Mouse (Mus musculus) midbrain, embryonic 13.5 days (tissue): ENCODE results near the gene Npl. TPM values are rescaled to one million over a fixed set of nuclear protein-coding genes. Genes with fewer than 3 reads are reported as not detected.

ENCODE experiments used
- ATAC-seq: fragments of 200-750 bp; cut with Nextera tagmentation; 2 replicates; pipeline ENCODE4 v1.8.0; 2017; ENCODE audit warnings: mild to moderate bottlenecking, moderate TSS enrichment, moderate library complexity
- H3K27ac ChIP-seq: fragments of 300-500 bp; sonication (generic); 2 replicates; pipeline ENCODE4 v1.5.1; 2015; ENCODE audit warnings: inconsistent platforms, mild to moderate bottlenecking, moderate library complexity
- H3K27me3 ChIP-seq: fragments of 300-500 bp; sonication (generic); 2 replicates; pipeline ENCODE4 v1.6.1; 2015; ENCODE audit warnings: mild to moderate bottlenecking, inconsistent platforms
- H3K36me3 ChIP-seq: fragments of 300-500 bp; sonication (generic); 2 replicates; pipeline ENCODE4 v1.6.1; 2015; ENCODE audit warnings: mild to moderate bottlenecking, inconsistent platforms
- H3K4me1 ChIP-seq: fragments of 300-500 bp; sonication (generic); replicated peaks from 2 replicates; pipeline ENCODE4 v1.6.1; 2015; ENCODE audit warnings: inconsistent platforms
- H3K4me2 ChIP-seq: fragments of 300-500 bp; sonication (generic); replicated peaks from 2 replicates; pipeline ENCODE4 v1.6.1; 2015; ENCODE audit warnings: moderate library complexity, mild to moderate bottlenecking, inconsistent platforms
- H3K4me3 ChIP-seq: fragments of 300-500 bp; sonication (generic); replicated peaks from 2 replicates; pipeline ENCODE4 v1.5.1; 2015; ENCODE audit warnings: mild to moderate bottlenecking, inconsistent platforms
- H3K9ac ChIP-seq: fragments of 300-500 bp; sonication (generic); replicated peaks from 2 replicates; pipeline ENCODE4 v1.6.1; 2015; ENCODE audit warnings: mild to moderate bottlenecking, inconsistent platforms
- H3K9me3 ChIP-seq: fragments of 300-500 bp; sonication (generic); 2 replicates; pipeline ENCODE4 v1.6.1; 2016; ENCODE audit warnings: mild to moderate bottlenecking, inconsistent platforms
- WGBS: fragments of 180-500 bp; shearing (Covaris S2); methylation state at CpG from one replicate; pipeline ENCODE4 v1.1.7; 2015; 5-methylcytosine and 5-hydroxymethylcytosine counted together
- polyA plus RNA-seq: library from polyadenylated mRNA; unstranded; fragments of >200 nt; fragmentation: Nextera tagmentation; extraction: Ambion mirVana; gene quantifications from 2 replicates; pipeline ENCODE4 v1.2.1, GENCODE M21; 2015

Gene Npl
- polyA plus RNA-seq, 1 experiment from 2014 or later: 12.2 TPM

- peaks cover 21% of the 10 kb centered on the region for H3K36me3 ChIP-seq
- peak overlapping the region; percentile 99 for H3K4me3 ChIP-seq
- WGBS: 41% methylated on average over 2 of the region's 2 CpGs
- no peaks in the 10 kb centered on the region for H3K27me3 ChIP-seq
- 0 out of 2 replicates have a peak overlapping the region, but pooled peaks have one; percentile 30 for H3K27ac ChIP-seq
- no peaks in the 10 kb centered on the region for H3K9me3 ChIP-seq
- H3K4me2 ChIP-seq: peak overlapping the region; percentile 95
- no peak for ATAC-seq
- H3K4me1 ChIP-seq: peaks cover 39% of the 10 kb centered on the region
- peak overlapping the region; percentile 59 for H3K9ac ChIP-seq
Measured at GRCm38 (mm10) chr1:153485201-153485796, 64.5 kb downstream of the Npl start.

GRCm38 (mm10) chr1:153481025-153481412 is 68.8 kb downstream of the Npl start:
- Histone ChIP-seq H3K27me3 (no peaks in the 10 kb centered on the region), H3K27ac (no peak overlapping the region), H3K4me1 (peaks cover 31% of the 10 kb centered on the region), H3K4me3 (no peak overlapping the region), H3K9me3 (no peaks in the 10 kb centered on the region), H3K4me2 (no peak overlapping the region), H3K36me3 (peaks cover 60% of the 10 kb centered on the region), H3K9ac (no peak overlapping the region)
- 80% methylated on average over 1 of the region's 1 CpGs for WGBS
- ATAC-seq: 0 out of 2 replicates have a peak, but pooled peaks have one; percentile 6

- peaks cover 62% of the 10 kb centered on the region for H3K36me3 ChIP-seq
- no peak overlapping the region for H3K4me2 ChIP-seq
- no peak overlapping the region for H3K9ac ChIP-seq
- no peaks in the 10 kb centered on the region for H3K9me3 ChIP-seq
- H3K4me3 ChIP-seq: no peak overlapping the region
- 47% methylated on average over 1 of the region's 1 CpGs for WGBS
- no peak overlapping the region for H3K27ac ChIP-seq
- ATAC-seq: 0 out of 2 replicates have a peak, but pooled peaks have one; percentile 58
- no peaks in the 10 kb centered on the region for H3K27me3 ChIP-seq
- H3K4me1 ChIP-seq: peaks cover 26% of the 10 kb centered on the region
Measured at GRCm38 (mm10) chr1:153480386-153481024, 69.3 kb downstream of the Npl start.

- H3K4me1 ChIP-seq: peaks cover 14% of the 10 kb centered on the region
- H3K9me3 ChIP-seq: no peaks in the 10 kb centered on the region
- H3K36me3 ChIP-seq: peaks cover 71% of the 10 kb centered on the region
- no peak overlapping the region for H3K27ac ChIP-seq
- no peaks in the 10 kb centered on the region for H3K27me3 ChIP-seq
- 87% methylated on average over 1 of the region's 1 CpGs for WGBS
- no peak overlapping the region for H3K9ac ChIP-seq
- H3K4me3 ChIP-seq: no peak overlapping the region
- no peak overlapping the region for H3K4me2 ChIP-seq
- no peak for ATAC-seq
Measured at GRCm38 (mm10) chr1:153479296-153479695, 70.5 kb downstream of the Npl start.

GRCm38 (mm10) chr1:153461796-153462195 is 88.0 kb downstream of the Npl start:
- Histone ChIP-seq H3K27me3 (no peaks in the 10 kb centered on the region), H3K4me3 (no peak overlapping the region), H3K4me1 (no peaks in the 10 kb centered on the region), H3K4me2 (no peak overlapping the region), H3K27ac (no peak overlapping the region), H3K36me3 (peaks cover 69% of the 10 kb centered on the region), H3K9me3 (no peaks in the 10 kb centered on the region), H3K9ac (no peak overlapping the region)
- 91% methylated on average over 1 of the region's 1 CpGs for WGBS
- no peak for ATAC-seq

GRCm38 (mm10) chr1:153456137-153456536 is 93.7 kb downstream of the Npl start:
- H3K4me1 ChIP-seq: no peaks in the 10 kb centered on the region
- H3K9me3 ChIP-seq: no peaks in the 10 kb centered on the region
- H3K4me2 ChIP-seq: no peak overlapping the region
- no peaks in the 10 kb centered on the region for H3K27me3 ChIP-seq
- ATAC-seq: peak; percentile 46
- peaks cover 63% of the 10 kb centered on the region for H3K36me3 ChIP-seq
- WGBS: 89% methylated on average over 5 of the region's 5 CpGs
- H3K4me3 ChIP-seq: no peak overlapping the region
- H3K27ac ChIP-seq: no peak overlapping the region
- no peak overlapping the region for H3K9ac ChIP-seq

- Histone ChIP-seq H3K9me3 (no peaks in the 10 kb centered on the region), H3K4me1 (no peaks in the 10 kb centered on the region), H3K4me2 (no peak overlapping the region), H3K27ac (no peak overlapping the region), H3K9ac (no peak overlapping the region), H3K36me3 (peaks cover 47% of the 10 kb centered on the region), H3K4me3 (no peak overlapping the region), H3K27me3 (no peaks in the 10 kb centered on the region)
- no peak for ATAC-seq
- WGBS: 89% methylated on average over 3 of the region's 3 CpGs
Measured at GRCm38 (mm10) chr1:153453146-153453642, 96.7 kb downstream of the Npl start.

Other genes with a start within 250 kb of the Npl start
- gene Lamc1, start 217.3 kb downstream of the Npl start, polyA plus RNA-seq: 11.3 and 14.9 TPM in 2 replicates
- gene Shcbp1l, start 124.9 kb downstream of the Npl start, polyA plus RNA-seq: 0.27 and 0.35 TPM in 2 replicates
- 51.6 and 53.7 TPM in 2 replicates for gene Dhx9, start 62.4 kb downstream of the Npl start, polyA plus RNA-seq
- 32.4 and 33.6 TPM in 2 replicates for gene Rgs8, start 103.0 kb upstream of the Npl start, polyA plus RNA-seq
- gene Rgs16, start 190.3 kb upstream of the Npl start, polyA plus RNA-seq: 34.5 and 34.6 TPM in 2 replicates
- 57.3 and 62.8 TPM in 2 replicates for gene Rnasel, start 199.4 kb upstream of the Npl start, polyA plus RNA-seq